Mouse (Mus musculus): ENCODE measurements at regions not wholly inside any gene's neighbourhood (a gene's known extent, or its start where the extent isn't known, plus 50 kb on each side); places are given as distances from the start of the nearest gene placed in this dataset.

GRCm38 (mm10) chr3:137790340-137790739, 73.9 kb upstream of the H2afz start:
- no peak for DNase-seq (ENCODE audit: low spot score in 2 of 2)

- no peak for DNase-seq (ENCODE audit: low spot score in 2 of 2)
Observed at GRCm38 (mm10) chr3:137795754-137796315, 68.5 kb upstream of the H2afz start.

DNA sequence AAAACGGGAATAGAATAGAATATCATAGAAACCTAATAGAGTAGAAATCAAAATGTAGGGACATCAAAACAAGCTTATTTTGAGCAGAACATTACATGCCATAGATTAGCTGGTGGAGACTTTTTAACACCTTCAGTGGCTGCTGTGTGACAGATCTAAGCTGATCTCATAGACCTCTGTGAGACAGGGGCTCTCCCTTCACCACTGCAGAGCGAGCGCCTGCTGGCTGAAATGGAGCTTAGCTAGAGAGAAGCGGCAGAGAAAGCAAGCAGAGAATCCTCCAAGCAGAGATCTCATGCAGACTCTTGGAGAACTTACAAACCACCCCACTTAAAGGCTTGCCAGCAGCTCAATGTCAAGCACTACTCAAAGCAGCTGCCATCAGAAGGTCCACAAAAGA, 65.5 kb upstream of the H2afz start:
- DNase-seq (ENCODE audit: low spot score in 2 of 2): no peak

- DNase-seq (ENCODE audit: low spot score in 2 of 2): no peak
Observed at GRCm38 (mm10) chr3:137801402-137802020, 62.8 kb upstream of the H2afz start.

DNA sequence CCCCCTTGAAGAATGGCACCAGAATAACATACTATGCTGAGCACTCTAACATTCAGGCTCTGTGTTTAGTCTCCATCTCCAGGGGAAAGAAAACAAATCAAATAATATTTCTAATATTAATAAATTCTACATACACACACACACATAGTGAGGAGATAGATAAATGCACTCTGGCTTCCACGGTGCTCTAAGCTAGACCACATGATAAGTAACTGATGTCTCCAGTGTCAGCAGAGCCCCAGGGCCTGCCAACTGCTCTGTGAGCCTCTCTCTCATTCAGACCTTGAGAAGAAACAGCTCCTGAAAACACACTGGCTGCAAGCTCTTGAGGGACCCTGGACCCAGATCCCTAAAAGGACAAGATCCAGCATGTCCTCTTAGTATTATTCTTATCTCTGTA, 56.9 kb upstream of the H2afz start:
- DNase-seq (ENCODE audit: low spot score in 2 of 2): no peak

DNA sequence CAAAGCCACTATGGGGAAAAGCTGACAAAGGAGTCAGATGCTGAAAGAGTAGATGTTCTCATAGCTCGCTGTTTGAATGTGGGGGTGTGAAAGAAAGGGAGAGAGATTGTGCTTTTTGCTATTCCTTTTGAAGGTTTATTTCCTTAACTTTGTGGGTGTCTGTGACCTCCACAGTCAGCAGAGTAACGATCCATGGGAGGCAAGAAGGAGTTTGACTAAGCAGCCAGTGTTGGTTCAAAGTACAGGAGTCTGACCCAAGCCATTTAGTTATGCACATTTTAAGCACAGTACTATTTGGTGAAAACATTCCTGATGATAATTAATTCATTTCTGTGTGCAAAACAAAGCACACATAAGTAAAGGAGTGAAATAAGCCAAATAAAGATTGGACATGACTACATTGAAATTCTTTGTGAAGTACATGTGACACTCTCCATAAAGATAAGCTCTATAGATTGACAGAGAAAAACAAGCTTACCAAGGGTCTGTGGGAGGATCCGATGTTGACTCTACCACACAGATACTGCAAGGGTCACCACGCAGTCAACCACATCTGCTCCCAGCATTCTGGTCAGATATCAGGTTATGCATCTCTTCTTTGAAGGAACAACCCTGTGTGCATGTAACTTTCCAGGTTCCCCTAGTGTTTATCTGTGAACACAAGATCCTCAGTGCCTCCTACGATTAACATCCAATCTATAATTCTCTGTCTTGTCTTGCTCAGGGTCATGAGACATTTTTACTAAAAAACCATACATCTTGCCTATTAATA, 56.2 kb upstream of the H2afz start:
- DNase-seq (ENCODE audit: low spot score in 2 of 2): no peak

- DNase-seq (ENCODE audit: low spot score in 2 of 2): no peak
Observed at GRCm38 (mm10) chr3:137810123-137810522, 54.2 kb upstream of the H2afz start.

Small RNA genes in the stretch of these regions (microRNA-seq; reads per million reads assigned to microRNA genes)
- 0 reads per million in 2 experiments for gene Mir6380 (ENCODE audit: borderline number of aligned reads in 2 of 2)
